Mouse (Mus musculus) CD8-positive naive resting alpha-beta T cell, adult 57 days (primary cell): ENCODE results near the gene Gm38431. TPM values are rescaled to one million over a fixed set of nuclear protein-coding genes. Genes with fewer than 3 reads are reported as not detected.

Source experiments
- total RNA-seq: library from RNA; stranded (reverse); gene quantifications from one replicate; pipeline ENCODE4 v1.2.4, GENCODE M21; 2023

Gene Gm38431
- 12.2 TPM for total RNA-seq

DNA sequence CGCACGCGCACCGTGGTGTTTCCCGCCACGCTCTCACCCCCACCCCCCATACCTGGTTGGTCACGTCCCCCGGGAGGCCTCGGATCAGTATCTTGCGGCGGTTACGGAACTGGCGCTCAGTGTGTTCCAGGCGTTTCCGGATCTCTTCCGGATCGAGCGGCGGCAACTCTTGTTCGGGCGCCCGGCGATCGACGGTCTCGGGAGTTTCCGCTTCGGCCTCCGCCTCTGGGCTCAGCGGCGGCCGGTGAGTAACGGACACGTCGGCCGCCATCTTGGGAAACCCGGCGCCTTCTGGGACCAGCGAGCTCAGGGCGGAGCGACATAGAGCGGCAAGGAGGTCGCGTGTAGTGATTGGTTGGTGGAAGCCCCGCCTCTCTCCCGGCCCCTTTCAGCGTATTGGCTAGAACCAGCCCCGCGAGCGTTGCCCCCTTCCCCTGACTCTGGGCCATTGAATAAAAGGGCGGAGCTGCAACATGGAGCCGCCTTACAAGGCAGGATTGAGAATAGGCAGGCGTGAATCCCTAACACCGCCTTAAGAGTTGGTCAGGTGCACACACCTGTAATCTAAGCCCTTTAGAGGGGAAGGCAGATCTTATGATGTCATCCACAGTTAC is at the start of gene Gm38431, which contains the start of gene Raver1:
Gene Gm38431, minus strand, starts transcription at position 291 of the 614 bp plus-strand sequence.
Gene Raver1, minus strand, starts transcription at position 302 of the 614 bp plus-strand sequence.

GRCm38 (mm10) chr9:21131059-21131956 is 39.5 kb upstream of the Gm38431 start, which contains the start of gene Tyk2:
Tyk2 (minus strand) TSS chr9:21131243.

GRCm38 (mm10) chr9:21073044-21073840 is 18.6 kb downstream of the Gm38431 start, which contains the start of the genes Gm49373 and Fdx1l:
Gm49373 (minus strand) TSS chr9:21073096.
Fdx1l (minus strand) TSS chr9:21073614.

DNA sequence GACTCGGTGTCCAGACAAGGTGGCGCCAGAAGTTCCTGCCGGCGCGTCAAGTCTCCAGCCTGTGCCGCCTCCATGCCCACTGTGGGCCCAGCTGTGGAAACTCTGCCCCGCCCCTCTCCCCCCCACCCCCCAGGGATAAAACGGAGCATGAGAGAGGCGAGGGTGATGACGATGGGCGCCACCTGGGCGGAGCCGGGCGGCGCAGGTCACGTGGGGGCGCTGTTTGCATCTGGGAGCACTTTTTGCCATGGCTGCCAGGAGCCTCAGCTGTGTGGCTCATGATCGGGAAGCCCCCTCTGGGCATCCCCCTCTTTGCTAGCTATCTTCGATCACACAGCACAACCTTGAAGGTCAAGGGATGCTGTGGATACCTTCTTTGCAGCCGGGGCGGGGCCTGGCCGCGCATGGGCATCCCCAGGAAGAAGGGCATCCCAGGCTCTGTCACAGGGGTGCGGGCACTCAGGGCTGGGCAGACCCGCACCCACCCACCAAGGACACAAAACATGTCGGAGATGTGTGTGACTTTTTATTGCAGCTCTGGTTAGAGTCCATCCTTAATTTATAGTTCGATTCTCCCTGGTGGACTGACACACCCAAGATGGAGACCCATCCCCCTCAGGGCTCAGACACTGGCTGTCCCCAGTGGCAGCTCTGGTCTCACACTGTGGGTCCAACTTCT is 24.7 kb downstream of the Gm38431 start, which contains the start of gene Zglp1:
Gene Zglp1, minus strand, starts transcription at position 88 of the 679 bp plus-strand sequence.

GRCm38 (mm10) chr9:21031896-21032351 is 59.9 kb downstream of the Gm38431 start, which contains the start of gene Icam5:
Icam5 (plus strand) TSS chr9:21032073.

GRCm38 (mm10) chr9:21029291-21030054 is 62.3 kb downstream of the Gm38431 start, which contains the start of gene Icam4:
Icam4 (plus strand) TSS chr9:21029373.

Other genes starting within 250 kb of the Gm38431 start
- gene A230050P20Rik, start 223.4 kb downstream of the Gm38431 start, total RNA-seq, result 72.1 TPM
- 2.3 TPM for gene Angptl6, start 212.3 kb downstream of the Gm38431 start, total RNA-seq
- 90.6 TPM for gene Ppan, start 203.8 kb downstream of the Gm38431 start, total RNA-seq
- 177 TPM for gene Eif3g, start 193.4 kb downstream of the Gm38431 start, total RNA-seq
- 90.9 TPM for gene Dnmt1, start 132.1 kb downstream of the Gm38431 start, total RNA-seq
- gene S1pr2, start 115.2 kb downstream of the Gm38431 start, total RNA-seq, result 2.6 TPM
- 41.4 TPM for gene Mrpl4, start 89.3 kb downstream of the Gm38431 start, total RNA-seq
- gene Icam1, start 76.0 kb downstream of the Gm38431 start, total RNA-seq, result 44.3 TPM
- gene Icam4, start 62.6 kb downstream of the Gm38431 start, total RNA-seq, result 0.92 TPM
- 0.21 TPM for gene Icam5, start 59.9 kb downstream of the Gm38431 start, total RNA-seq
- gene Zglp1, start 24.9 kb downstream of the Gm38431 start, total RNA-seq, result not detected
- gene Gm49373, start 18.9 kb downstream of the Gm38431 start, total RNA-seq, result 1.7 TPM
- gene Fdx1l, start 18.4 kb downstream of the Gm38431 start, total RNA-seq, result 25.2 TPM
- 107 TPM for gene Raver1, start within 50 bp of the Gm38431 start, total RNA-seq
- 48.3 TPM for gene Tyk2, start 39.2 kb upstream of the Gm38431 start, total RNA-seq
- 131 TPM for gene Cdc37, start 58.0 kb upstream of the Gm38431 start, total RNA-seq
- gene Pde4a, start 73.7 kb upstream of the Gm38431 start, total RNA-seq, result 0.92 TPM
- gene Keap1, start 147.4 kb upstream of the Gm38431 start, total RNA-seq, result 37.0 TPM
- not detected for gene S1pr5, start 156.4 kb upstream of the Gm38431 start, total RNA-seq
- 56.6 TPM for gene Atg4d, start 173.3 kb upstream of the Gm38431 start, total RNA-seq
- gene Kri1, start 196.0 kb upstream of the Gm38431 start, total RNA-seq, result 126 TPM
- gene Cdkn2d, start 199.4 kb upstream of the Gm38431 start, total RNA-seq, result 54.8 TPM
- 4.0 TPM for gene Ap1m2, start 220.3 kb upstream of the Gm38431 start, total RNA-seq
- gene Slc44a2, start 228.7 kb upstream of the Gm38431 start, total RNA-seq, result 390 TPM